Mouse (Mus musculus) heart, embryonic 11.5 days (tissue): ENCODE data around the gene Atox1. TPM values are rescaled to one million over a fixed set of nuclear protein-coding genes. Genes with fewer than 3 reads are reported as not detected.

Source experiments
- ATAC-seq: fragments of 200-750 bp; cut with Nextera tagmentation; replicated peaks from 2 replicates; pipeline ENCODE4 v1.8.0; 2017; ENCODE audit warnings: moderate library complexity; ENCODE audit not compliant: insufficient number of reproducible peaks, low FRiP score, low TSS enrichment
- H3K27ac ChIP-seq: fragments of 300-500 bp; sonication (generic); 2 replicates; pipeline ENCODE4 v1.5.1; 2014; ENCODE audit warnings: mild to moderate bottlenecking, low read depth, low read length
- H3K27me3 ChIP-seq: fragments of 300-500 bp; sonication (generic); 2 replicates; pipeline ENCODE4 v1.6.1; 2014; ENCODE audit warnings: mild to moderate bottlenecking, low read length, mixed read lengths; ENCODE audit not compliant: control insufficient read depth, insufficient read depth
- H3K36me3 ChIP-seq: fragments of 300-500 bp; sonication (generic); 2 replicates; pipeline ENCODE4 v1.6.1; 2014; ENCODE audit warnings: mild to moderate bottlenecking, low read length, moderate library complexity, mixed read lengths; ENCODE audit not compliant: control insufficient read depth, insufficient read depth
- H3K4me1 ChIP-seq: fragments of 300-500 bp; sonication (generic); 2 replicates; pipeline ENCODE4 v1.6.1; 2014; ENCODE audit warnings: low read length; ENCODE audit not compliant: control insufficient read depth, insufficient read depth
- H3K4me2 ChIP-seq: fragments of 300-500 bp; sonication (generic); 2 replicates; pipeline ENCODE4 v1.6.1; 2014; ENCODE audit warnings: mild to moderate bottlenecking, moderate library complexity
- H3K4me3 ChIP-seq: fragments of 300-500 bp; sonication (generic); 2 replicates; pipeline ENCODE4 v1.5.1; 2014; ENCODE audit warnings: low read depth, low read length
- H3K9ac ChIP-seq: fragments of 300-500 bp; sonication (generic); 2 replicates; pipeline ENCODE4 v1.6.1; 2014; ENCODE audit warnings: mild to moderate bottlenecking, low read depth, low read length, moderate library complexity
- H3K9me3 ChIP-seq: fragments of 300-500 bp; sonication (generic); replicated peaks from 2 replicates; pipeline ENCODE4 v1.6.1; 2016; ENCODE audit warnings: low read length; ENCODE audit not compliant: control insufficient read depth
- WGBS: fragments of 180-500 bp; shearing (Covaris S2); extraction: QIAGEN DNeasy Blood & Tissue Kit; methylation state at CpG from one replicate; pipeline ENCODE4 v1.1.7; 2014; ENCODE audit not compliant: insufficient replicate concordance; 5-methylcytosine and 5-hydroxymethylcytosine counted together
- polyA plus RNA-seq: library from polyadenylated mRNA; unstranded; fragments of >200 nt; fragmentation: Nextera tagmentation; extraction: Ambion mirVana; gene quantifications from 2 replicates; pipeline ENCODE4 v1.2.1, GENCODE M21; 2014

Gene Atox1
- polyA plus RNA-seq, 1 experiment from 2014 or later, result 292 TPM

DNA sequence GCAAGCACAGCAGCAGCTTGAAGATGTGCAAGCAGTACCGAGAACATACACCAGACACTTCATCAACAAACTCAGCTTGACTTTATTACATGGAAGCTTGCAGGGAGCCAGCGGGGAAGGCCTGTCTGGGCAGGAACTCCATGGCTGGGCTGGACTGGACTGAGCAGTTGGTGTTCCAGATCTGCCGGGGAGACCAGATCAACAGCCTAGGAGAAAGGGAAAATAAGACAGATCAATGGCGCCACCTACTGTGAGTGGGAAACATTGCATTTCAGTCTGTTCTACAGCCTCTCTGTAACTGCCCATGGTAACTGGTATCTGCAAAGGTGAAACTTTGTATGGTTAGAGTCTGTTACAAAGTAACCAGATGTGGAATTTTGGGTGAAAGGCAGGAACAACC is 14.5 kb downstream of the Atox1 start:
- H3K4me1 ChIP-seq, result peaks cover 6% of the 10 kb centered on the region; the same call in 1 of the 2 replicates

GRCm38 (mm10) chr11:55444772-55445171 is 16.3 kb downstream of the Atox1 start:
- peaks cover 6% of the 10 kb centered on the region; the same call in 1 of the 2 replicates for H3K4me1 ChIP-seq
- no peak overlapping the region for H3K9ac ChIP-seq
- ATAC-seq, result no peak
- no peak overlapping the region for H3K4me2 ChIP-seq
- no peaks in the 10 kb centered on the region for H3K9me3 ChIP-seq
- H3K36me3 ChIP-seq, result no peaks in the 10 kb centered on the region
- H3K27ac ChIP-seq, result no peak overlapping the region
- no peak overlapping the region for H3K4me3 ChIP-seq
- WGBS, result 3% methylated on average over 1 of the region's 1 CpGs
- no peaks in the 10 kb centered on the region for H3K27me3 ChIP-seq

More for the DNA sequence above, 14.5 kb downstream of the Atox1 start:
- H3K4me2 ChIP-seq, result no peak overlapping the region
- H3K9me3 ChIP-seq, result no peaks in the 10 kb centered on the region
- no peak overlapping the region for H3K9ac ChIP-seq
- WGBS, result 18% methylated on average over 4 of the region's 4 CpGs
- no peak overlapping the region for H3K4me3 ChIP-seq
- H3K27ac ChIP-seq, result no peak overlapping the region
- no peaks in the 10 kb centered on the region for H3K27me3 ChIP-seq
- ATAC-seq, result peak; percentile 52; the same call in 1 of the 2 replicates
- H3K36me3 ChIP-seq, result no peaks in the 10 kb centered on the region; the same call in 1 of the 2 replicates

DNA sequence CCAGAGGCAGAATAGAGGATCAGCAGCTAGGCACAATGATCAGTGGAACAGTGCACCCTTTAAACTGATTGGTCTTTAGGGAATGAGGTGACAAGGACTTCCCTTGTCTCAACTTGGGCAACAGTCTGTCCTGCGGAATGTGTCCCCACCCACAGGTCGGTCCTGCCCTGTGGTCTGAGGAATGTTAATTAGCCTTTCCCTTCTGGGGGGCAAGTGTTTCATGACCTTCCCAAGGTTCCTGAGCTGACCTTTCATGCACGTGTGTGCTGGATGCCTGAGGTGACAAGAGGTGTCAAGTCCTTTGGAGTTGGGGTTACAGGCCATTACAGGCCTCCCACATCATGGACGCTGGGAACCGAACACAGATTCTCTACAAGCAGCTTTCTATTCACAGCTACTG is 21.3 kb downstream of the Atox1 start:
- WGBS, result 52% methylated on average over 5 of the region's 5 CpGs
- H3K9ac ChIP-seq, result no peak overlapping the region
- peaks cover 13% of the 10 kb centered on the region for H3K4me1 ChIP-seq
- no peak for ATAC-seq
- H3K36me3 ChIP-seq, result no peaks in the 10 kb centered on the region
- H3K27me3 ChIP-seq, result no peaks in the 10 kb centered on the region
- no peak overlapping the region for H3K4me2 ChIP-seq
- no peak overlapping the region for H3K4me3 ChIP-seq
- H3K27ac ChIP-seq, result no peak overlapping the region
- H3K9me3 ChIP-seq, result no peaks in the 10 kb centered on the region

GRCm38 (mm10) chr11:55438031-55438430 is 23.0 kb downstream of the Atox1 start:
- H3K4me3 ChIP-seq, result no peak overlapping the region
- H3K27ac ChIP-seq, result no peak overlapping the region
- H3K4me1 ChIP-seq, result peaks cover 15% of the 10 kb centered on the region
- ATAC-seq, result no peak
- H3K4me2 ChIP-seq, result no peak overlapping the region
- no peaks in the 10 kb centered on the region for H3K9me3 ChIP-seq
- no peaks in the 10 kb centered on the region for H3K36me3 ChIP-seq
- 25% methylated on average over 4 of the region's 4 CpGs for WGBS
- no peak overlapping the region for H3K9ac ChIP-seq
- no peaks in the 10 kb centered on the region for H3K27me3 ChIP-seq

DNA sequence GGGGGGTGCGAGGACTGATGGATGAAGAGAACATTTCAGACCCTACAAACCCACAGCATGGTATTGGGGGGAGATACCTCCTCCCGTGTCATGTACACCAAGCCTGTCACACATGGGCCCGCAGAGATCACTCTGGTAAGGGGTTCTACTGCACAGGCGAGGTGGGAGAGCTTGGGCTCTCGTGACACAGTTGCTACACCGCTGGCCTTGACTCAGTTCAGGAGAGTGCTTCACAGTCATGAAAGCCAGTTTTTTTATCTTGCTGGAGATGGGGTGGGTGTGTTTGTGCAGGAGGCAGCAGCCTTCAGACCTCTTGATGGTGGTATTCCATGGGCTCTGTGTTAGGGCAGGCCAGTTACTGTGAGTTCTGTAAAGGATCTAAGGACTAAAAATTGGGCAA is 24.9 kb downstream of the Atox1 start:
- 77% methylated on average over 6 of the region's 6 CpGs for WGBS

GRCm38 (mm10) chr11:55432981-55433380 is 28.1 kb downstream of the Atox1 start:
- ATAC-seq, result no peak
- no peak overlapping the region for H3K9ac ChIP-seq

More for the DNA sequence above, 24.9 kb downstream of the Atox1 start:
- ATAC-seq, result no peak
- no peak overlapping the region for H3K27ac ChIP-seq
- H3K9me3 ChIP-seq, result no peaks in the 10 kb centered on the region
- no peaks in the 10 kb centered on the region for H3K27me3 ChIP-seq
- no peaks in the 10 kb centered on the region for H3K36me3 ChIP-seq
- peaks cover 14% of the 10 kb centered on the region for H3K4me1 ChIP-seq
- no peak overlapping the region for H3K9ac ChIP-seq
- H3K4me2 ChIP-seq, result no peak overlapping the region
- no peak overlapping the region for H3K4me3 ChIP-seq

GRCm38 (mm10) chr11:55429973-55430372 is 31.1 kb downstream of the Atox1 start:
- no peaks in the 10 kb centered on the region for H3K27me3 ChIP-seq
- WGBS, result 80% methylated on average over 2 of the region's 2 CpGs
- no peak overlapping the region for H3K4me3 ChIP-seq
- no peaks in the 10 kb centered on the region for H3K9me3 ChIP-seq
- no peak overlapping the region for H3K4me2 ChIP-seq
- H3K9ac ChIP-seq, result no peak overlapping the region
- H3K4me1 ChIP-seq, result peaks cover 22% of the 10 kb centered on the region
- no peak overlapping the region for H3K27ac ChIP-seq
- ATAC-seq, result no peak
- no peaks in the 10 kb centered on the region for H3K36me3 ChIP-seq

More at GRCm38 (mm10) chr11:55432981-55433380, 28.1 kb downstream of the Atox1 start:
- Histone ChIP-seq H3K4me3 (no peak overlapping the region), H3K27me3 (no peaks in the 10 kb centered on the region), H3K4me2 (0 out of 2 replicates have a peak overlapping the region, but pooled peaks have one; percentile 9), H3K36me3 (no peaks in the 10 kb centered on the region), H3K4me1 (peaks cover 21% of the 10 kb centered on the region), H3K27ac (peak overlapping the region; percentile 92), H3K9me3 (no peaks in the 10 kb centered on the region)
- 20% methylated on average over 3 of the region's 3 CpGs for WGBS

GRCm38 (mm10) chr11:55428186-55429012 is 32.6 kb downstream of the Atox1 start:
- H3K36me3 ChIP-seq, result no peaks in the 10 kb centered on the region
- no peaks in the 10 kb centered on the region for H3K27me3 ChIP-seq
- H3K4me3 ChIP-seq, result no peak overlapping the region
- 24% methylated on average over 16 of the region's 16 CpGs for WGBS
- H3K9me3 ChIP-seq, result no peaks in the 10 kb centered on the region
- peak overlapping the region; percentile 56 for H3K9ac ChIP-seq
- H3K4me1 ChIP-seq, result peaks cover 36% of the 10 kb centered on the region
- peak overlapping the region; percentile 92 for H3K27ac ChIP-seq
- ATAC-seq, result peak; percentile 79
- peak overlapping the region; percentile 10 for H3K4me2 ChIP-seq
